Comparison of ENCODE assay signal across 24 mouse cellular contexts in the genomic region with DNA sequence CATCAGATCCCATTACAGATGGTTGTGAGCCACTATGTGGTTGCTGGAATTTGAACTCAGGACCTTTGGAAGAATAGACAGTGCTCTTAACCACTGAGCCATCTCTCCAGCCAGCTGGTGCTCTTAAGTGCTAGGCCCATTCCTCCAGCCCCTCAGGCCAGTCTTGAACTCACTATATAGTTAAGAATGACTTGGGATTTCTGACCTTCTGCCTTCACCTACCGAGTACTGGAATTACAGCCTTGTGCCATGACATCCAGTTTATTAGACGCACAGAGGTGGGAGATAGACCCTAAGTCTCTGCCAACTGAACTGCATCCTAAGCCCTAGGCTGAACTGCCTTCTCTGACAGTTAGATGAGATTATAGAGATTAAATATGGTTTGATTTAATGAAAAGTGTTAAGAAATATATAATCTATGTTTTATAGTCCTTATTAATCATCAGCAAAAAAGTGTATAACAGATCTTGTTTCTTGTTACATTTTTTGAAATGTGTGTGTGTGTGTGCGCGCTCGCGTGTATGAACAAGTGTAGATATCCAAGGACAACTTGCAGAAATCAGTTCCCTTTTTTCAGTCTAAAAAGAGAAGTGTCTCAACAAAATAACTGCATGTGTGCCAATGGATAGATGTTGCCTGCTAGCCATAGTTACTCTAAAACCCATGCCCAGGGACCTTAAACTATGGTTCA.
DNase-seq lines count a peak whose midpoint lies in the region; ATAC-seq and TF ChIP-seq lines count a peak whose summit lies in the region.
"Had no signal": no experiment of that assay in that cellular context is flagged by ENCODE, and none has a peak within 500 bp of the region (broad histone marks: within the 10 kb centered on the region; RNA-seq: fewer than 3 reads in every experiment).

No protein-coding gene starts in this region.

- H3K27me3 ChIP-seq in MEL (ENCODE audit: control insufficient read depth in 1 of 2, insufficient read depth in 2 of 2, low read length in 2 of 2) = peaks cover 0 to 2% of the 10 kb centered on the region in 2 experiments; a peak in 1 of 4 replicates
- no peaks in the 10 kb centered on the region for H3K27me3 ChIP-seq in megakaryocyte, embryonic 14.5 days (replicated peaks)
- H3K27me3 ChIP-seq in forebrain, embryonic 14.5 days (replicated peaks; ENCODE audit: control insufficient read depth, insufficient read depth, low read length) = no peaks in the 10 kb centered on the region
- H3K27me3 ChIP-seq in hindbrain, embryonic 11.5 days (ENCODE audit: control insufficient read depth, insufficient read depth, low read length) = no peaks in the 10 kb centered on the region
- H3K27me3 ChIP-seq: forebrain, embryonic 13.5 days; heart, embryonic 12.5 days; heart, embryonic 15.5 days; hindbrain, embryonic 12.5 days; hindbrain, embryonic 15.5 days had no signal

- TF ChIP-seq POLR2A in MEL (IDR thresholded peaks at IDR 0.05; ENCODE audit: control insufficient read depth in 1 of 2, insufficient read depth in 1 of 2, low read depth in 1 of 2, low read length in 2 of 2, poor library complexity in 1 of 2) = no peak

- no peaks in the 10 kb centered on the region for H3K79me2 ChIP-seq in MEL (ENCODE audit: control insufficient read depth, insufficient read depth, low read length, poor library complexity)

- H3K9me3 ChIP-seq in MEL (replicated peaks; ENCODE audit: insufficient read depth, low read length) = no peaks in the 10 kb centered on the region
- H3K9me3 ChIP-seq in megakaryocyte, embryonic 14.5 days = no peaks in the 10 kb centered on the region
- H3K9me3 ChIP-seq in forebrain, embryonic 14.5 days (replicated peaks; ENCODE audit: control insufficient read depth, low read length) = no peaks in the 10 kb centered on the region
- no peaks in the 10 kb centered on the region for H3K9me3 ChIP-seq in hindbrain, embryonic 11.5 days (ENCODE audit: control insufficient read depth, low read length)
- H3K9me3 ChIP-seq: forebrain, embryonic 10.5 days; forebrain, embryonic 13.5 days; heart, embryonic 12.5 days; heart, embryonic 15.5 days; hindbrain, embryonic 12.5 days; hindbrain, embryonic 15.5 days had no signal

- H3K4me3 ChIP-seq in MEL (ENCODE audit: control insufficient read depth in 1 of 2, insufficient read depth in 1 of 2, low read depth in 2 of 2, low read length in 2 of 2) = no peak overlapping the region
- H3K4me3 ChIP-seq in megakaryocyte, embryonic 14.5 days (replicated peaks) = peak overlapping the region; percentile 10
- no peak overlapping the region for H3K4me3 ChIP-seq in forebrain, embryonic 14.5 days (ENCODE audit: low read depth, low read length)
- H3K4me3 ChIP-seq in hindbrain, embryonic 11.5 days (ENCODE audit: low read depth, low read length) = no peak overlapping the region
- H3K4me3 ChIP-seq: forebrain, embryonic 10.5 days; forebrain, embryonic 13.5 days; gastrocnemius, adult 2 months; heart, embryonic 12.5 days; heart, embryonic 15.5 days; hindbrain, embryonic 12.5 days; hindbrain, embryonic 15.5 days had no signal

- TF ChIP-seq RAD21 in MEL (IDR thresholded peaks at IDR 0.05; ENCODE audit: low read depth, low read length) = no peak

- DNase-seq in 416B (ENCODE audit: low read depth) = peak; percentile 22
- peak; percentile 76 for DNase-seq in MEL (ENCODE audit: low read depth, low spot score)
- no peak for DNase-seq in forebrain, embryonic 14.5 days (ENCODE audit: low spot score)
- DNase-seq in embryo, embryonic 10 days (ENCODE audit: low spot score) = no peak
- DNase-seq in hindbrain, embryonic 11.5 days (ENCODE audit: low spot score) = no peak
- DNase-seq: adrenal gland, postnatal 10 days; cerebellum, adult 11 months; cerebellum, adult 9-11 months; cerebellum, postnatal 25 days; forebrain, postnatal 0 days; gastrocnemius, adult 2 months; gastrocnemius, postnatal 14 days; heart, postnatal 10 days; heart, postnatal 36 days; kidney, adult 2 months had no signal

- TF ChIP-seq CTCF in MEL (IDR thresholded peaks at IDR 0.05 in 2 of 3, conservative IDR thresholded peaks at IDR 0.05 in 1 of 3; ENCODE audit: control insufficient read depth in 1 of 3, insufficient read depth in 1 of 3, low read depth in 2 of 3, low read length in 3 of 3, poor library complexity in 1 of 3, severe bottlenecking in 1 of 3) = no peak

- no peak overlapping the region for H3K9ac ChIP-seq in MEL (ENCODE audit: control insufficient read depth, low read depth, low read length, poor library complexity, severe bottlenecking)
- no peak overlapping the region for H3K9ac ChIP-seq in forebrain, embryonic 14.5 days (ENCODE audit: low read length)
- no peak overlapping the region for H3K9ac ChIP-seq in hindbrain, embryonic 11.5 days (ENCODE audit: low read depth, low read length)
- H3K9ac ChIP-seq: forebrain, embryonic 13.5 days; forebrain, postnatal 0 days; heart, embryonic 12.5 days; heart, embryonic 15.5 days; hindbrain, embryonic 12.5 days; hindbrain, embryonic 15.5 days had no signal

- peaks cover 0 to 9% of the 10 kb centered on the region in 2 experiments; a peak in 2 of 4 replicates for H3K36me3 ChIP-seq in MEL (ENCODE audit: control insufficient read depth in 1 of 2, insufficient read depth in 2 of 2, low read length in 2 of 2)
- no peaks in the 10 kb centered on the region for H3K36me3 ChIP-seq in megakaryocyte, embryonic 14.5 days (replicated peaks; ENCODE audit: low read length)
- peaks cover 8% of the 10 kb centered on the region for H3K36me3 ChIP-seq in forebrain, embryonic 14.5 days (ENCODE audit: control insufficient read depth, insufficient read depth, low read length)
- H3K36me3 ChIP-seq in hindbrain, embryonic 11.5 days (ENCODE audit: control insufficient read depth, insufficient read depth, low read length) = no peaks in the 10 kb centered on the region
- H3K36me3 ChIP-seq: forebrain, embryonic 10.5 days; heart, embryonic 15.5 days; hindbrain, embryonic 15.5 days had no signal

- peaks cover 5 to 14% of the 10 kb centered on the region in 2 experiments for H3K4me1 ChIP-seq in MEL (ENCODE audit: control insufficient read depth in 1 of 2, insufficient read depth in 2 of 2, low read length in 2 of 2)
- no peaks in the 10 kb centered on the region for H3K4me1 ChIP-seq in megakaryocyte, embryonic 14.5 days
- H3K4me1 ChIP-seq in forebrain, embryonic 14.5 days (ENCODE audit: control insufficient read depth, insufficient read depth, low read length) = no peaks in the 10 kb centered on the region
- no peaks in the 10 kb centered on the region for H3K4me1 ChIP-seq in hindbrain, embryonic 11.5 days (replicated peaks; ENCODE audit: control insufficient read depth, insufficient read depth, low read length)
- H3K4me1 ChIP-seq: forebrain, embryonic 13.5 days; hindbrain, embryonic 15.5 days had no signal

- TF ChIP-seq EP300 in MEL (IDR thresholded peaks at IDR 0.05; ENCODE audit: low read depth in 1 of 2, low read length in 2 of 2) = peak; percentile 63 to 91

- H3K4me2 ChIP-seq in forebrain, embryonic 14.5 days (ENCODE audit: low read length) = no peak overlapping the region
- no peak overlapping the region for H3K4me2 ChIP-seq in hindbrain, embryonic 11.5 days (replicated peaks; ENCODE audit: low read depth, low read length)
- H3K4me2 ChIP-seq: forebrain, embryonic 13.5 days; heart, embryonic 12.5 days; heart, embryonic 15.5 days; hindbrain, embryonic 12.5 days; hindbrain, embryonic 15.5 days had no signal

- H3K27ac ChIP-seq in MEL (ENCODE audit: control insufficient read depth, low read depth, low read length) = no peak overlapping the region
- no peak overlapping the region for H3K27ac ChIP-seq in forebrain, embryonic 14.5 days (ENCODE audit: low read depth, low read length)
- no peak overlapping the region for H3K27ac ChIP-seq in hindbrain, embryonic 11.5 days (ENCODE audit: low read depth, low read length)
- H3K27ac ChIP-seq: forebrain, embryonic 10.5 days; forebrain, embryonic 13.5 days; heart, embryonic 15.5 days; hindbrain, embryonic 12.5 days; hindbrain, embryonic 15.5 days had no signal

- WGBS in forebrain, embryonic 14.5 days = 96% methylated on average over 6 of the region's 6 CpGs
- 91% methylated on average over 6 of the region's 6 CpGs for WGBS in hindbrain, embryonic 11.5 days

- ATAC-seq in granulocyte monocyte progenitor cell, adult 5-6 weeks (replicated peaks; ENCODE audit: poor library complexity, severe bottlenecking) = peak; percentile 87
- no peak for ATAC-seq in forebrain, embryonic 14.5 days
- ATAC-seq in hindbrain, embryonic 11.5 days (ENCODE audit: low FRiP score) = no peak
- ATAC-seq: forebrain, embryonic 13.5 days; forebrain, postnatal 0 days; intestine, postnatal 0 days had no signal

TF ChIP-seq in MEL, 35 proteins besides CTCF, POLR2A, EP300 and RAD21:
- TF ChIP-seq ZKSCAN1 (IDR thresholded peaks at IDR 0.05; ENCODE audit: low read depth, low read length) (no peak), SIN3A (IDR thresholded peaks at IDR 0.05; ENCODE audit: low read length) (peak; percentile 70), RCOR1 (IDR thresholded peaks at IDR 0.05; ENCODE audit: low read depth, low read length) (peak; percentile 64), JUND (IDR thresholded peaks at IDR 0.05; ENCODE audit: low read depth, low read length) (0 out of 2 replicates have a peak, but pooled peaks have one; percentile 38), TCF12 (IDR thresholded peaks at IDR 0.05; ENCODE audit: low read depth, low read length) (peak; percentile 21; the same call in 1 of the 2 replicates), MAX (IDR thresholded peaks at IDR 0.05; ENCODE audit: low read length) (peak; percentile 46), ELF1 (IDR thresholded peaks at IDR 0.05; ENCODE audit: low read depth, low read length) (no peak), CHD2 (IDR thresholded peaks at IDR 0.05; ENCODE audit: low read length) (no peak; the same call in 1 of the 2 replicates), POLR2AphosphoS5 (IDR thresholded peaks at IDR 0.05; ENCODE audit: borderline replicate concordance, low read depth, low read length) (no peak), ZNF384 (IDR thresholded peaks at IDR 0.05; ENCODE audit: low read depth, low read length) (peak; percentile 49; the same call in 1 of the 2 replicates), GATA1 (IDR thresholded peaks at IDR 0.05; ENCODE audit: low read depth, low read length) (peak; percentile 54; the same call in 1 of the 2 replicates), KAT2A (conservative IDR thresholded peaks at IDR 0.05; ENCODE audit: low read depth, low read length) (no peak), ETS1 (IDR thresholded peaks at IDR 0.05; ENCODE audit: low read depth, low read length) (peak; percentile 51; the same call in 1 of the 2 replicates), NRF1 (IDR thresholded peaks at IDR 0.05; ENCODE audit: insufficient read depth, low read depth, low read length, poor library complexity, severe bottlenecking) (no peak), SMC3 (IDR thresholded peaks at IDR 0.05; ENCODE audit: low read depth, low read length) (no peak), MYC (IDR thresholded peaks at IDR 0.05; ENCODE audit: low read depth, low read length) (peak; percentile 86), MXI1 (IDR thresholded peaks at IDR 0.05; ENCODE audit: low read depth, low read length) (peak; percentile 72), POLR2AphosphoS2 (IDR thresholded peaks at IDR 0.05; ENCODE audit: low read length) (no peak)

Comparison
In these comparisons a context has a peak if more than half of its experiments do, and no peak if none do; other contexts are left out.
1. DNase-seq: peak in 416B (single experiment) and MEL (single experiment); none in forebrain, embryonic 14.5 days (single experiment), embryo, embryonic 10 days (single experiment) and hindbrain, embryonic 11.5 days (single experiment).